Mouse (Mus musculus): ENCODE results near the gene Zfp990. TPM values are rescaled to one million over a fixed set of nuclear protein-coding genes. Genes with fewer than 3 reads are reported as not detected.
"Not testable (repeated sequence)": the region's sequence is repeated elsewhere in the genome, so short reads cannot be mapped to it uniquely, and the experiment has no call there.

Zfp990 gene
- 0.10 and 0.11 TPM in 2 replicates for polyA plus RNA-seq (2014; fragmentation: Nextera tagmentation; extraction: Ambion mirVana)

DNA sequence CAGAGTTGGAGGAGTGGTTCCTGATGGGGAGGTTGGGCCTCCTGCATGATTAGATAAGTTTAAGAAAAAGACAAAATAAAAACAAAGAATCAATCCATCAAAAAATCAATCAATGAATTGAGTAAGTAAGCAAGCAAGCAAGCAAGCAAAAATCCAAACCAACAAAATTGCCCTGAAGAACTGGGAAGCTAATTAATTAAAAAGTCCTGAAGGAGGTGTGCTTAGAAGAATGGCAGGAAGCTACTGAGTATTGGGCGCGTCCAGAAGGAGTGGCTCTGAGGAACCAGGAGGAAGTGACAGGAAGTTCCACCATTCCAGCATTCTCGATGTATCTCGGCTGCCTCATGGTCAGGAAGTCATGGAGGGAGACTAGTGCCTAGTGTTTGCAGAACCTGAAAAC, at the start of gene Zfp990:
TSS of gene Zfp990 (plus strand) at position 301 of the 400 bp plus-strand sequence.
- H3K36me3 ChIP-seq (ENCODE audit: control insufficient read depth, insufficient read depth, low read length); DNase-seq (ENCODE audit: low spot score); H3K4me1 ChIP-seq (ENCODE audit: control insufficient read depth, insufficient read depth, low read length); H3K9ac ChIP-seq (ENCODE audit: low read length); ATAC-seq (ENCODE audit: insufficient number of reproducible peaks, low FRiP score, low TSS enrichment, low read depth); H3K9me3 ChIP-seq (ENCODE audit: control insufficient read depth, low read length); H3K27me3 ChIP-seq (ENCODE audit: control insufficient read depth, insufficient read depth, low read length); H3K4me3 ChIP-seq (ENCODE audit: low read depth, low read length); H3K4me2 ChIP-seq (ENCODE audit: low read depth, severe bottlenecking); H3K27ac ChIP-seq (replicated peaks; ENCODE audit: low read depth, low read length): not testable (repeated sequence)
- 83% methylated on average over 2 of the region's 4 CpGs for WGBS

DNA sequence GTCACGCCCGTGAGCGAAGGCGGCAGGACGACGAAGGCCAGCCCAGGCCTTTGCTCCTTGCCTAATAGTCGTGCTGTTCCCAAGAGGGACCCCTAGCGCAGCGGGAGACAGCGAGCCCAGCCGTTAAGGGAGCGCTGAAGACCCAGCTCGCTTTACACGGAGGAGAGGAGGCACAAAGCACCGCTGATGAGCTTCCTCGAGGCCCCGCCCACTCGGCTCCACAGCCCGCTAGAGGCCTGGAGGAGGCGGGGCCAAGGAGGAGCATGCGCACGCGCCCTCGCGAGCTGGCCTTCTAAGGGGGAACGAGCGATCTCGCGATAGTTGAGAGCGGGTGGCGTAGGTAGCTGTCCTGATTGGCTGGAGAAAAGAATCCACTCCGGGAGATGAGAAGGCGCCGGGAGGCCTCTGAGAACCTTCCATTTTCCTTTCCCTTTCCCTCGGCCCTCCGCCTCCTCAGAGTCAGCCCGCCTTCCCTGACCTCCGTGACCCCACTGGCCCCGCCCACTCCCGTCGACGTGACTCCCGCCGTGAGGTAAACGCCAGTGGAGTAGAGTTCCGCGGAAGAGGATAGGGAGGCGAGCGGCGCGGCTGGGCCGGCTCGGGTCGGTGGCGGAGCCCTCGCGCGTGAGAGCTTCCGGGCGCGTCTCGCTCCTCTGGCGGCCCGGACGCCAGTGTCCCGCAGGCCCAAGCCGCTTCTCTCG, 46.9 kb upstream of the Zfp990 start:
- DNase-seq (ENCODE audit: low spot score), result peak; percentile 66
- 17% methylated on average over 63 of the region's 68 CpGs for WGBS
- H3K4me1 ChIP-seq (ENCODE audit: control insufficient read depth, insufficient read depth, low read length); H3K9me3 ChIP-seq (ENCODE audit: control insufficient read depth, low read length); H3K36me3 ChIP-seq (ENCODE audit: control insufficient read depth, insufficient read depth, low read length); H3K27me3 ChIP-seq (ENCODE audit: control insufficient read depth, insufficient read depth, low read length); ATAC-seq (ENCODE audit: insufficient number of reproducible peaks, low FRiP score, low TSS enrichment, low read depth); H3K27ac ChIP-seq (replicated peaks; ENCODE audit: low read depth, low read length): not testable (repeated sequence)
- Histone ChIP-seq H3K4me2 (ENCODE audit: low read depth, severe bottlenecking) (peak overlapping the region; percentile 42), H3K9ac (ENCODE audit: low read length) (peak overlapping the region; percentile 30; the same call in 1 of the 2 replicates), H3K4me3 (ENCODE audit: low read depth, low read length) (peak overlapping the region; percentile 27)

DNA sequence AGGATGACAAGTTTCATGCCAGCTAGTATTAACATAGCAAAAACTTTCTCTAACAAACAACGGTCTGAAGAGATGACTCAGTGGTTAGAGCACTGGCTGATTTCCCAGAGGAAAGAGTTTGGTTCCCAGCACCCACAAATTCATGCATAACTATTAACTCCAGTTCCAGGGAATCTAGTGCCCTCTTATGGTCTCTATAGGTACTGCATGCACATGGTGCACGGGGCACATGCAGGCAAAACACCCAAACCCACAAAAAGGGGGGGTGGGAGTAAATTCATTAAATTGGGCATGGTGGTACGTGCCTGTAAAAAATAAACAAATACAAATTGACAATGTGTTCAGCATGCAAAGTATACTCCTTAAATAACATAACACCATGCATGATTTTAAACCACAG, 32.4 kb upstream of the Zfp990 start:
- no peak overlapping the region for H3K4me2 ChIP-seq (ENCODE audit: low read depth, severe bottlenecking)
- H3K27me3 ChIP-seq (ENCODE audit: control insufficient read depth, insufficient read depth, low read length), result no peaks in the 10 kb centered on the region
- no peaks in the 10 kb centered on the region for H3K4me1 ChIP-seq (ENCODE audit: control insufficient read depth, insufficient read depth, low read length)
- DNase-seq (ENCODE audit: low spot score) (no peak), ATAC-seq (ENCODE audit: insufficient number of reproducible peaks, low FRiP score, low TSS enrichment, low read depth) (no peak)
- H3K36me3 ChIP-seq (ENCODE audit: control insufficient read depth, insufficient read depth, low read length), result no peaks in the 10 kb centered on the region
- no peak overlapping the region for H3K4me3 ChIP-seq (ENCODE audit: low read depth, low read length)
- H3K9me3 ChIP-seq (ENCODE audit: control insufficient read depth, low read length), result peaks cover 2% of the 10 kb centered on the region; the same call in 1 of the 2 replicates
- H3K9ac ChIP-seq (ENCODE audit: low read length), result no peak overlapping the region
- WGBS, result 88% methylated on average over 3 of the region's 3 CpGs
- no peak overlapping the region for H3K27ac ChIP-seq (replicated peaks; ENCODE audit: low read depth, low read length)

DNA sequence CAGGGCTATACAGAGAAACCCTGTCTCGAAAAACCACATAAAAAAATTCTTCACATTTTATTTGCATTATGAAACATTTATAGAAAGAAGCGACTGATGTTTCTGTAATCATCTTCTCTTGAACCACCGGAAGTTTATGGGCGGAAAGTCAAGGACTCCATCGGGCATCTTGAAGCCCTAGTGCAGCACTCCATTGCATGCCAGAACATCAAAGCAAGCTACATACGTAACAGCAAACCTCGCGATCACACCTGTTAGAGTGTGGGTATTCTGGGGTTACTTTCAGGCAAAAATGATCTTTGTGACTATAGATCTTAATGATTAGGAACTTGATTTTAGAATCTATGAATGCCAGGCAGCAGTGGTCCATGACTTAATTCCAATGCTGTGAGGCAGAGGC, 29.9 kb upstream of the Zfp990 start:
- not testable (repeated sequence) for H3K9me3 ChIP-seq (ENCODE audit: control insufficient read depth, low read length); H3K36me3 ChIP-seq (ENCODE audit: control insufficient read depth, insufficient read depth, low read length)
- WGBS, result 90% methylated on average over 8 of the region's 8 CpGs

DNA sequence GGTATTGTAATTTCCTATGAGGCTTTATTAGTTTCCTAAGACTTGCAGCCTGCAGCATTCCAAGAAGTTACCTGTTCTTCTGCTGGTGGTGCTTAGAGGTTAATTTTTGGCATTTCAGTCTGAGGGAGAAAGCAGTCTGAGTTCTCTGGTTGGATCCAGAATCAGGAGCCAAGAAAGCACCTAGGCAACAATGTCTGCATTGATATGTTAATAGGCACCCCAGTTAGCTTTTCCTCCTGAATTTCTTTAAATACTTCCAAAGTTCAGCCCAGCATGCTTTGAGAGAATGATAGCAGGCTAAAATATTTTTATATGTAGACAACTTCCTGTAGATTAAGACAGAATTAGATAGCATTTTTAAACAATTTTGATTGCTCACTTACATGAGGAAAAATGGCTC, 21.2 kb upstream of the Zfp990 start:
- Histone ChIP-seq H3K4me1 (ENCODE audit: control insufficient read depth, insufficient read depth, low read length) (no peaks in the 10 kb centered on the region), H3K4me3 (ENCODE audit: low read depth, low read length) (no peak overlapping the region), H3K9ac (ENCODE audit: low read length) (no peak overlapping the region), H3K9me3 (ENCODE audit: control insufficient read depth, low read length) (no peaks in the 10 kb centered on the region), H3K4me2 (ENCODE audit: low read depth, severe bottlenecking) (no peak overlapping the region), H3K27ac (replicated peaks; ENCODE audit: low read depth, low read length) (no peak overlapping the region), H3K36me3 (ENCODE audit: control insufficient read depth, insufficient read depth, low read length) (no peaks in the 10 kb centered on the region), H3K27me3 (ENCODE audit: control insufficient read depth, insufficient read depth, low read length) (no peaks in the 10 kb centered on the region)
- ATAC-seq (ENCODE audit: insufficient number of reproducible peaks, low FRiP score, low TSS enrichment, low read depth), result no peak
- no peak for DNase-seq (ENCODE audit: low spot score)

More for the DNA sequence above, 29.9 kb upstream of the Zfp990 start:
- not testable (repeated sequence) for H3K4me3 ChIP-seq (ENCODE audit: low read depth, low read length); ATAC-seq (ENCODE audit: insufficient number of reproducible peaks, low FRiP score, low TSS enrichment, low read depth); H3K4me1 ChIP-seq (ENCODE audit: control insufficient read depth, insufficient read depth, low read length); H3K27me3 ChIP-seq (ENCODE audit: control insufficient read depth, insufficient read depth, low read length); H3K27ac ChIP-seq (replicated peaks; ENCODE audit: low read depth, low read length); DNase-seq (ENCODE audit: low spot score); H3K9ac ChIP-seq (ENCODE audit: low read length); H3K4me2 ChIP-seq (ENCODE audit: low read depth, severe bottlenecking)

DNA sequence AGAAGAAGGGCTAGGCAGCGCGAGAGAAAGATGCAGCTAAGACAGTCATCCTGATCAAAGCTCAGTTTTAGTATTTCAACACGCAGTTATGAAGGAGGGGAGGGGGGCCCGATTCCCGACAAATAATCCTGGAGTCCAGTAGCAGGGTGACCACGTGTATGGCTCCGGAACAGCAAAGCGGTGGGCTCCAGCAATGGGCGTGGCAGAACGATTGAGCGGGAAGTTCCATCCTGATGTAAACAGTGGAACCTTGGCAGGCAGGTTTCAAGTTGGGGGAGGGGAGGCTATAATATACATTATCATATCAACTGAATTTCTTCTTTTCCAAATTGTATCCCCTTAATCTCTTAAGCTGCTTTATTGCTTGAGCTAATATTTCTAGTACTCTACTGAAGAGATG, 18.4 kb upstream of the Zfp990 start:
- Histone ChIP-seq H3K27me3 (ENCODE audit: control insufficient read depth, insufficient read depth, low read length) (no peaks in the 10 kb centered on the region), H3K27ac (replicated peaks; ENCODE audit: low read depth, low read length) (no peak overlapping the region), H3K9ac (ENCODE audit: low read length) (no peak overlapping the region), H3K4me1 (ENCODE audit: control insufficient read depth, insufficient read depth, low read length) (no peaks in the 10 kb centered on the region), H3K4me3 (ENCODE audit: low read depth, low read length) (no peak overlapping the region), H3K36me3 (ENCODE audit: control insufficient read depth, insufficient read depth, low read length) (no peaks in the 10 kb centered on the region), H3K9me3 (ENCODE audit: control insufficient read depth, low read length) (no peaks in the 10 kb centered on the region), H3K4me2 (ENCODE audit: low read depth, severe bottlenecking) (no peak overlapping the region)
- DNase-seq (ENCODE audit: low spot score) (no peak), ATAC-seq (ENCODE audit: insufficient number of reproducible peaks, low FRiP score, low TSS enrichment, low read depth) (no peak)
- 85% methylated on average over 11 of the region's 11 CpGs for WGBS

DNA sequence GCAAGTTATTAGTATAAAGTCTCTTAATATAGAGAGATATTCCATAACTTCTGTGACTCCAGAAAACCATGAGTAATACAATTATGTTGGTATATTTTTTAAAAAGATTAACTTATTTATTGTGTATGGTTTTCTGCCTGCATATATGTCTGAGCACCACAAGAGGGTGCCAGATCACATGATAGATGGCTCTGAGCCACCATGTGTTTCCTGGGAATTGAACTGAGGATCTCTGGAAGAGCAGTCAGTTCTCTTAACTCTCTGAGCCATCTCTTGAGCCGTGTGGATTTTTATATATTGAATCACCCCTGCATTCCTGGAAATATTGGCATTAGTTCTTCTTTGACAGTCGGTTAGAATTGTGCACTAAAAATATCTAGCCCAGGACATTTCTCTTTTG, 17.2 kb upstream of the Zfp990 start:
- not testable (repeated sequence) for H3K9me3 ChIP-seq (ENCODE audit: control insufficient read depth, low read length); H3K4me2 ChIP-seq (ENCODE audit: low read depth, severe bottlenecking); DNase-seq (ENCODE audit: low spot score); H3K4me3 ChIP-seq (ENCODE audit: low read depth, low read length); H3K27me3 ChIP-seq (ENCODE audit: control insufficient read depth, insufficient read depth, low read length); ATAC-seq (ENCODE audit: insufficient number of reproducible peaks, low FRiP score, low TSS enrichment, low read depth); H3K4me1 ChIP-seq (ENCODE audit: control insufficient read depth, insufficient read depth, low read length); H3K36me3 ChIP-seq (ENCODE audit: control insufficient read depth, insufficient read depth, low read length); H3K27ac ChIP-seq (replicated peaks; ENCODE audit: low read depth, low read length); H3K9ac ChIP-seq (ENCODE audit: low read length)
- 82% methylated on average over 2 of the region's 2 CpGs for WGBS

DNA sequence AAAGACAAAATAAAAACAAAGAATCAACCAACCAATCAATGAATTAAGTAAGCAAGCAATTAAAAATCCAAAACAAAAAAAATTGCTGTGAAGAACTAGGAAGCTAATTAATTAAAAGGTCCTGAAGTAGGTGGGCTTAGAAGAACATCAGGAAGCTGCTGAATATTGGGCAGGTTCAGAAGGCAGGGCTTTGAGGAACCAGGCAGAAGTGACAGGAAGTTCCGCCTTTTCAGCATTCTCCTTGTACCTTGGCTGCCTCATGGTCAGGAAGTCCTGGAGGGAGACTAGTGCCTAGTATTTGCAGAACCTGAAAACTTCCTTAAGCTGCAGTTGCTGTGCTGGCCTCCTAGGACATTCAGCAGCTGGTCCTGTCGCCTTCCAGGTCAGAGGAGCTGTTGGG, 4.1 kb downstream of the Zfp990 start:
- H3K9ac ChIP-seq (ENCODE audit: low read length); H3K9me3 ChIP-seq (ENCODE audit: control insufficient read depth, low read length); ATAC-seq (ENCODE audit: insufficient number of reproducible peaks, low FRiP score, low TSS enrichment, low read depth); H3K4me2 ChIP-seq (ENCODE audit: low read depth, severe bottlenecking); H3K4me3 ChIP-seq (ENCODE audit: low read depth, low read length); H3K36me3 ChIP-seq (ENCODE audit: control insufficient read depth, insufficient read depth, low read length); DNase-seq (ENCODE audit: low spot score); H3K27me3 ChIP-seq (ENCODE audit: control insufficient read depth, insufficient read depth, low read length); H3K4me1 ChIP-seq (ENCODE audit: control insufficient read depth, insufficient read depth, low read length); H3K27ac ChIP-seq (replicated peaks; ENCODE audit: low read depth, low read length): not testable (repeated sequence)
- WGBS, result 75% methylated on average over 1 of the region's 2 CpGs
